Mouse (Mus musculus): ENCODE results near the gene Gfap.

Gene Gfap

GRCm38 (mm10) chr11:102900763-102901162 lies at the start of gene Gfap:
Gene Gfap, minus strand, starts transcription at chr11:102900912.
- DNase-seq: peak; percentile 80

GRCm38 (mm10) chr11:102948043-102948961 lies 47.6 kb upstream of the Gfap start:
- no peak for DNase-seq

- DNase-seq: no peak
These were observed 46.3 kb upstream of the Gfap start for GRCm38 (mm10) chr11:102946992-102947343.

GRCm38 (mm10) chr11:102946265-102946991 lies 45.7 kb upstream of the Gfap start, which contains the start of gene C1ql1:
Gene C1ql1, minus strand, starts transcription at chr11:102946688.
- no peak for DNase-seq

- no peak for DNase-seq
These were observed 44.9 kb upstream of the Gfap start for GRCm38 (mm10) chr11:102945306-102946264.

GRCm38 (mm10) chr11:102941236-102941635 lies 40.5 kb upstream of the Gfap start:
- DNase-seq: no peak

- no peak for DNase-seq
These were observed 38.4 kb upstream of the Gfap start for GRCm38 (mm10) chr11:102939024-102939675.

- no peak for DNase-seq
These were observed 36.9 kb upstream of the Gfap start for GRCm38 (mm10) chr11:102937529-102938182.

- DNase-seq: no peak
These were observed 35.6 kb upstream of the Gfap start for GRCm38 (mm10) chr11:102936272-102936671.

- no peak for DNase-seq
These were observed 30.0 kb upstream of the Gfap start for GRCm38 (mm10) chr11:102930672-102931071.

GRCm38 (mm10) chr11:102925351-102925717 lies 24.6 kb upstream of the Gfap start:
- no peak for DNase-seq

GRCm38 (mm10) chr11:102924557-102925350 lies 24.0 kb upstream of the Gfap start, which contains the start of gene Kif18b:
Gene Kif18b, minus strand, starts transcription at chr11:102925124.
- DNase-seq: peak; percentile 90

GRCm38 (mm10) chr11:102921491-102921890 lies 20.8 kb upstream of the Gfap start:
- DNase-seq: no peak

- DNase-seq: no peak
These were observed 17.4 kb upstream of the Gfap start for GRCm38 (mm10) chr11:102918077-102918476.

- no peak for DNase-seq
These were observed 14.7 kb upstream of the Gfap start for GRCm38 (mm10) chr11:102915380-102915779.

- no peak for DNase-seq
These were observed 10.7 kb upstream of the Gfap start for GRCm38 (mm10) chr11:102911376-102911775.

GRCm38 (mm10) chr11:102903654-102904053 lies 2.9 kb upstream of the Gfap start:
- DNase-seq: no peak

GRCm38 (mm10) chr11:102902107-102902506 lies 1.4 kb upstream of the Gfap start:
- no peak for DNase-seq

GRCm38 (mm10) chr11:102901199-102901598 lies 487 bp upstream of the Gfap start:
- DNase-seq: no peak

- peak; percentile 75 for DNase-seq
These were observed 2.3 kb downstream of the Gfap start for GRCm38 (mm10) chr11:102898408-102898807.

- DNase-seq: no peak
These were observed 4.1 kb downstream of the Gfap start for GRCm38 (mm10) chr11:102896641-102897040.
